Mouse (Mus musculus) C2C12 (cell line): Measurements from ENCODE around the gene Atf3.

ENCODE experiments used
- CTCF ChIP-seq: IDR thresholded peaks from one replicate; pipeline ENCODE4 v1.5.1; 2011; ENCODE audit not compliant: control insufficient read depth, insufficient read depth, insufficient read length
- FOSL1 ChIP-seq: IDR thresholded peaks from one replicate; pipeline ENCODE4 v1.8.0; 2011; ENCODE audit warnings: mild to moderate bottlenecking, low read length; ENCODE audit not compliant: poor library complexity, insufficient read depth, severe bottlenecking
- MAX ChIP-seq: IDR thresholded peaks from one replicate; pipeline ENCODE4 v1.6.1; 2011; ENCODE audit warnings: mild to moderate bottlenecking, control low read depth
- MYOD1 ChIP-seq: IDR thresholded peaks from one replicate; pipeline ENCODE4 v1.6.1; 2011; ENCODE audit warnings: low read depth; ENCODE audit not compliant: control insufficient read depth, insufficient read length
- MYOG ChIP-seq: IDR thresholded peaks from one replicate; pipeline ENCODE4 v1.6.1; 2011; ENCODE audit not compliant: control insufficient read depth, insufficient read length; ENCODE audit errors: extremely low read depth
- USF1 ChIP-seq: IDR thresholded peaks from one replicate; pipeline ENCODE4 v1.6.1; 2011; ENCODE audit warnings: low read depth, mild to moderate bottlenecking, control low read depth, moderate library complexity

DNA sequence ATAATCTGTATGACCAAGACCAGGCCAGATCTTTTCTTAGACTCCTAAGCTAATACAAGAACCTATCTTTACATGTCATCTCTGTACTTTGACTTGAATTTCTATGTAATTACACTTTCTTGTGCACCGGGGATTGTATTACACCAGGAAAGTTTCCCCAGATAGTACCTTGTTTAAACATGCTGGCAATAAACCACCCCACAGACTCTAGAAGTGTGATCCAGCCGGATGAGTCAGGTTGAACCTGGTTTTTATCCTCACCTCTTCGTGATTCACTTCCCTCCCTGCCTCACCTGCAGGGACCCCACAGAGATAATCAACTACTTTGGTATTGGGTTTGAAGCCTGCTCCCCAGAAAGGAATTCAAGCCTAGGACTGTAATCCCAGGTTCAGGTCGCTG lies 82.4 kb downstream of the Atf3 start:
- no peak for TF ChIP-seq CTCF
- TF ChIP-seq MAX = no peak
- TF ChIP-seq FOSL1 = no peak
- no peak for TF ChIP-seq USF1
- TF ChIP-seq MYOD1 = no peak
- TF ChIP-seq MYOG = no peak
